Mouse (Mus musculus) embryonic fibroblast, embryonic 13.5 days (primary cell): ENCODE results near the gene Prkcq. TPM values are rescaled to one million over a fixed set of nuclear protein-coding genes. Genes with fewer than 3 reads are reported as not detected.

Experiments used
- H3K27ac ChIP-seq: 2 replicates; pipeline ENCODE4 v1.5.1; 2012; ENCODE audit warnings: low read length, control low read depth, inconsistent platforms; ENCODE audit not compliant: insufficient read depth
- H3K4me1 ChIP-seq: 2 replicates; pipeline ENCODE4 v1.6.1; 2011; ENCODE audit warnings: low read length; ENCODE audit not compliant: control insufficient read depth, insufficient read depth
- H3K4me3 ChIP-seq: 2 replicates; pipeline ENCODE4 v1.5.1; 2011; ENCODE audit warnings: mild to moderate bottlenecking, control low read depth, low read length; ENCODE audit not compliant: insufficient read depth
- CTCF ChIP-seq: IDR thresholded peaks from 2 replicates; pipeline ENCODE4 v1.5.1; 2011; ENCODE audit warnings: mild to moderate bottlenecking, control low read depth, low read length, moderate library complexity, borderline replicate concordance; ENCODE audit not compliant: insufficient read depth
- POLR2A ChIP-seq: IDR thresholded peaks from 2 replicates; pipeline ENCODE4 v1.6.1; 2011; ENCODE audit warnings: low read depth, mild to moderate bottlenecking, control low read depth, low read length, moderate library complexity
- polyA plus RNA-seq: library from polyadenylated mRNA; stranded (reverse); fragments of >200 nt; gene quantifications from 2 replicates; pipeline ENCODE4 v1.2.4, GENCODE M21; 2011; ENCODE audit warnings: low read depth; ENCODE audit not compliant: missing spikeins, insufficient read length

The Prkcq gene
- polyA plus RNA-seq, 1 experiment = 0.67 TPM

DNA sequence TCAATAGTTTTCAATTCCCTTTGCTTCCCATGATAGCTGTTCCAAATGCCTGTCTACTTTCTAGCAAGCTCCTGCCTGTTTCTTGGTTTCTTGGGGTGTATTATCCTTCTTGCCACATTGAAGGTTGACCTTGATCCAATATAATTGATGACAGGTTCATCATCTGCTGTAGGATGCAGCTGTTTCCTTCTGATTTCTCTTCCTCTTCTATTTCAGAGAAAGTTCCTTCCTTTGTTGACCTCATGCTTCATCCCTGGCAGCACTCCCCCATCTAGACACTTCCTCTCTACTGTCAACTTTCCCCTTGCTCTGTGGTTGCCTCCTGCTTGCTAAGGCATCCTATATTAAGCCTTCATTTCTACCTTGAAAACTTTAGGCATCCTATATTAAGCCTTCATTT, 67.6 kb downstream of the Prkcq start:
- H3K4me1 ChIP-seq = no peaks in the 10 kb centered on the region
- H3K27ac ChIP-seq = no peak overlapping the region
- no peak for TF ChIP-seq POLR2A
- TF ChIP-seq CTCF = no peak
- H3K4me3 ChIP-seq = no peak overlapping the region

DNA sequence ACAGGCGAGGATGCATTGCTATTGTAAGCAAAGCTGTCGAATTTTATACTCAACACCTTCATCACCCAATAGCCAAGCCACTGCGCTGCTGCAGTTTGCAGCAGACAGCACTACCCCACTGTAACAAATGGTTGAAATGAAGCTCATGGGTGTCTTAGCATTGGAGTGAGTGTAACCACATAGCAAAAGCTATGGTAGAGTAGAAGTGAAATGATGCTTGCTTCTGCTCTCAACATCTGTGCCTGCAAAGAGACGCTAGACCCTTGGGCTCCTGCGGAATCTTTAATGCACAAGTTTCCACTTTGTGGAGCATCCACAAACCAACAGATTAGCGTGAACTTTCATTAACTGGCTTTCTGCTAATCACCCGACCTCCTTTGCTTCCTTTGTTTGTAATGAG, 74.0 kb downstream of the Prkcq start:
- TF ChIP-seq POLR2A = no peak
- TF ChIP-seq CTCF = no peak

DNA sequence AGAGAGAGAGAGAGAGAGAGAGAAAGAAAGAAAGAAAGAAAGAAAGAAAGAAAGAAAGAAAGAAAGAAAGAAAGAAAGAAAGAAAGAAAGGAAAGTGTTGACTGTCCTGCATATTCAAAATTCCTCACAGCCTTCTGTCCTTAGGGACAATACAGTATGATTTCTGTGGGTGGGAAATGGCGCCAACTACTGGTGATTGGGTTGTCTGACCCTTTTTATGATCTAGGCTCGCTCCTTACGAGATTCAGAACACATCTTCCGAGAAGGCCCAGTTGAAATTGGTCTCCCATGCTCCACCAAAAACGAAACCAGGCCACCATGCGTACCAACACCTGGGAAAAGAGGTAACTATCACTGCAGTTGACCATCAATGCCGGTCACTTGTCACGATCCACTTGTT, 82.0 kb downstream of the Prkcq start:
- Histone ChIP-seq H3K27ac (no peak overlapping the region), H3K4me3 (no peak overlapping the region), H3K4me1 (no peaks in the 10 kb centered on the region)
- TF ChIP-seq CTCF = no peak
- no peak for TF ChIP-seq POLR2A

More for the DNA sequence above, 74.0 kb downstream of the Prkcq start:
- no peak overlapping the region for H3K4me3 ChIP-seq
- no peak overlapping the region for H3K27ac ChIP-seq
- H3K4me1 ChIP-seq = no peaks in the 10 kb centered on the region

DNA sequence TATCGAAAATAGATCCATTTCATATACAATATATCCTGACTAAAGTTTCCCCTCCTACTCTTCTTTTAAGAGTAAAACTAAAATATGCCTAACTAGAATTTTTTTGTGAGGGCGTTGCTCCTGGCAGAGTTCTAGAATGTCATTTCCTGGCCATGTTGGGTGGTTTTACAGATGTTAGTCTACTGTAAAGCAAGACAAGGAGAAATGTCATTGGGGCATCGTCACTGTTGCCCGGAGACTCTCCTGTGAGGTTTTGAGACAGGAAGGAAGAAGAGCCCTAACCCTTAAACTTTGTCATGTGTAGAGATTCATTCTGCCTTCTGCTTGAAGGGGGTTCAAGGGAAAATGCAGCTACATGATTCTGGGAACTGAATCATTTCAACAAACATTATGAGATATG, 82.5 kb downstream of the Prkcq start:
- Histone ChIP-seq H3K4me3 (no peak overlapping the region), H3K4me1 (no peaks in the 10 kb centered on the region), H3K27ac (no peak overlapping the region)
- no peak for TF ChIP-seq CTCF
- no peak for TF ChIP-seq POLR2A

DNA sequence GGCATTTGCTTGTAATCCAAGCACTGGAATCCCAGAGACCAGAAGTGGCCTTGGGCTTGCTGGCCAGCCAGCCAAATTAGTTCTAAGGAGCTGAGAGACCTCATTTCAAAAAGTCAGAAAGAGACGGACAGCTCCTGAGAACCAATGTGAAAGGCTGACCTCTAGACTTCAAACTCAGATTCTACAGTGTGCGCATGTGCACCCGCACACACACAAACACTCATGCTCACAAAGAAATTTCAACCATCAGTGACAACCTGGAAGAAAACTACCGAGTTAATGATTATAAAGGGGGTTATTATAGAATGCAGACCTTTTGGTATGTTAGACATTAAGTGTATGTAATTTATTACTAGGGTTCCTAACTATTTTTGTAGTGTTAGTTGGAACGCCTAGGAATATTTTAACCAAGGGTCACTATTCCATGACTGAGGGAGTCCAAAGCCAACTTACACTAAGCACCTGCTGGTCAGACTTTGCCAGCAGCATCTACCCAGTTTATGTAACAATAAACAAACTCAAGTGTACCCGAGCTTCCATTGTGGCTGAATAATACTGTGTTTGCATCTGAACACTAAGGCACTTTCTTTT, 85.4 kb downstream of the Prkcq start:
- TF ChIP-seq POLR2A = no peak
- no peak for TF ChIP-seq CTCF
- no peak overlapping the region for H3K4me3 ChIP-seq
- no peaks in the 10 kb centered on the region for H3K4me1 ChIP-seq
- H3K27ac ChIP-seq = no peak overlapping the region

DNA sequence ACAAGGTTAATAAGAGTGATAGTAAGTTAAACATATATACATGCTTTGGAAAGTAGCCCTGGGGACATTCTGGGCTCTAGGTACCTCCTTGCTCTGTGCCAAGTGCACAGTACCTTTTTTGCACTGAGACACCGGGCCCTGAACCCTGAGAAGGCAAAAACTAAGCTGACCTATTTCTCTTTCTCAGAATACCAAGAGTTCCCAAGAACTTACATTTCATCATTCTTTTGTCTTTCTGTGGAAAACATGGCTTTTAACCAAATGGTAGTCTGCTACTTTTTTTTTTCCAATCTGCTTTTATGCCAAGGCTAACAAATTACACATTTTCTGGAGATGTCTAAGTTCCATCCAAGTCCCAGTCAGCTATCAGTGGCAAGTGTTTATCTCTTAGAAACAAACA, 86.3 kb downstream of the Prkcq start:
- no peak overlapping the region for H3K4me3 ChIP-seq
- H3K4me1 ChIP-seq = no peaks in the 10 kb centered on the region
- no peak for TF ChIP-seq CTCF
- H3K27ac ChIP-seq = no peak overlapping the region

DNA sequence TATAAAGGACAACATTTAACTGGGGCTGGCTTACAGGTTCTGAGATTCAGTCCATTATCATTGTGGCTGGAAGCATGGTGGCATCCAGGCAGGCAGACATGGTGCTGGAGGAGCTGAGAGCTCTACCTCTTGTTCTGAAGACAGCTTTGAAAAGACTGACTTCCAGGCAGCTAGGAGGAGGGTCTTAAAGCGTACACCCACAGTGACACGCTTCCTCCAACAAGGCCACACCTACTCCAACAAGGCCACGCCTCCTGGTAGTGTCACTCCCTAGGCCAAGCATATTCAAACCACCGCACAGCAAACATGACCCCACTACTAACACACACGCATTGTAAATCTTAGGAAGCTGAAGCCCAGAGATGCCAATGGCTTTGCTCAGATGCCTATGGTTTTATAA, 87.5 kb downstream of the Prkcq start:
- Histone ChIP-seq H3K4me3 (no peak overlapping the region), H3K27ac (no peak overlapping the region), H3K4me1 (no peaks in the 10 kb centered on the region)
- TF ChIP-seq POLR2A (no peak), CTCF (no peak)

DNA sequence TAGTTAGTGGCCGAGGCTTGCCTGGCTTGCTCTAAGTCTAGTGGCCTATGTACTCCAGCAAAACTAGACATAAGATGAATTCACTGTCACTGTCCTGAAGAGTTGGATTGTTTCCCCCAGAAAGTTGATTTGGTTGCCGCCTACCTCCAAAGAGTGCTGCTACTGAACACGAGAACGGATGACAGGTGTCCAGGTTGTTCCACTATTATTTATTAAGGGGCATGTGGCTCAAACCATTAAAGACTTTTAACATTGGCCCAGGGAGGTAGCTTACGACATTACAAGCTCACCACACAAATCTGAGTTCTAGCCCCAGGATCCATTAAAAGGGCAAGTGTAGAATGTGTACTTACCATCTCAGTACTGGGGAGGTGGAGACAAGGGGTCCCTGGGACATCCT, 92.9 kb downstream of the Prkcq start:
- Histone ChIP-seq H3K4me3 (no peak overlapping the region), H3K27ac (no peak overlapping the region), H3K4me1 (no peaks in the 10 kb centered on the region)
- TF ChIP-seq POLR2A (no peak), CTCF (no peak)

DNA sequence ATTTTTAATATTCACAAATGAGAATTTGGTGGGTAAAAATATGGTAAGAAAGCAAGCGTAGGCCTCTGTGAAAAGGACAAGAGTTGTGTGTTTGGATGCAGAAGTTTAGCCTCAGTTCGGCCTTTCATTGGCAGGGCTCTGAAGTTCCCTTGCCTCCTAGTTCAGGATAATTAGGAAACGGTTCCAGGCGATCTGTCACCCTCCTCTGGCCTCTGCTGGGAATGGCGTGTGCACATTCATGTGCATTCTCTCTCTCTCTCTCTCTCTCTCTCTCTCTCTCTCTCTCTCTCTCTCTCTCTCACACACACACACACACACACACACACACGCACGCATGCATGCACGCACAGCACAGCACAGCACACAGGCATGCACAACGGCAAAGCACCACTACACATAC, 93.5 kb downstream of the Prkcq start:
- TF ChIP-seq CTCF = no peak
- no peak for TF ChIP-seq POLR2A
- Histone ChIP-seq H3K4me1 (no peaks in the 10 kb centered on the region), H3K4me3 (no peak overlapping the region), H3K27ac (no peak overlapping the region)

DNA sequence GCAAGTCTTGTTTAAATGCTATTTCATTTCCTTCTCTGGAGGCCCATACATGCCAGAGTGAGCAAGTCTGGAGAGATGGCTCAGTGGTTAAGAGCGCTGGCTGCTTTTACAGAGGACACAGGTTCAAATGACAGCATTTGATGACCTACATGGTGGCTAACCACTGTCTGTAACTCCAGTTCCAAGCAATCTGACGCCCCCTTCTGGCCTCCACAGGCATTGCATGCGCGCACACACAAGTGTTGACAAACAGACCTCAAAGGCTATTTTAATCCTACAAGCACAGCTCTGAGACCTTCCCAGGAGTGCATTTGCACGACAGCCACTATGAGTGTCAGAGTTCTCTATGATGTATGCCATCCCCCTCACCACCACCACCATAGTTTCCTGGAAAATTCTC, 94.4 kb downstream of the Prkcq start:
- Histone ChIP-seq H3K27ac (no peak overlapping the region), H3K4me1 (no peaks in the 10 kb centered on the region), H3K4me3 (no peak overlapping the region)
- TF ChIP-seq CTCF (no peak), POLR2A (no peak)

DNA sequence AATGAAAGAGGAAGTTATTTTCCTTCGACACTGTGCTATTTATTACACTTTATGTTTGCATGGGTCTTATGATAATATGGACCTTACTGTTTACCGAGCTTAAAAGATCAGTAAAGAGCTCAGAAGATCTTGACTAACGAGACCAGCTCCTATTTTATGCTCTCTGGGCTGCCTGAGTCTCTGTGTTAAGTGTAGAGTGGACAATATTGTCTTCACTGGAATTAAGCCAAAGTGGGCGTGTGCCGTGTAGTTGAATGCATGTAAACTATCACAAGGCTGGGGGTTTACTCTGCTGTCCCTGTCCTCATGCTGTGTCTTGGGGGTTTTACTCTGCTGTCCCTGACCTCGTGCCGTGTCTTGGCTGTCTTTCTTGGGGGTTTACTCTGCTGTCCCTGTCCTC, 107.1 kb downstream of the Prkcq start:
- TF ChIP-seq CTCF = no peak
- TF ChIP-seq POLR2A = no peak
- H3K4me3 ChIP-seq = no peak overlapping the region
- no peak overlapping the region for H3K27ac ChIP-seq
- no peaks in the 10 kb centered on the region for H3K4me1 ChIP-seq
